Mouse (Mus musculus) heart, adult 2 months (tissue): ENCODE measurements around the gene Notch3. TPM values are rescaled to one million over a fixed set of nuclear protein-coding genes. Genes with fewer than 3 reads are reported as not detected.

Experiments used
- DNase-seq, 2 experiments: peaks; one replicate each; pipeline ENCODE4 v3.0.0; 2021
- H3K27ac ChIP-seq: fragments of 200-600 bp; 2 replicates; pipeline ENCODE4 v1.8.1; 2022
- H3K27me3 ChIP-seq: fragments of 200-500 bp; 2 replicates; pipeline ENCODE4 v1.6.1; 2012; ENCODE audit warnings: mild to moderate bottlenecking, low read length, inconsistent platforms, mixed read lengths; ENCODE audit not compliant: control insufficient read depth, insufficient read depth
- H3K36me3 ChIP-seq: fragments of 200-500 bp; 2 replicates; pipeline ENCODE4 v1.6.1; 2012; ENCODE audit warnings: low read length, inconsistent platforms; ENCODE audit not compliant: control insufficient read depth, insufficient read depth
- H3K4me1 ChIP-seq: fragments of 200-500 bp; 2 replicates; pipeline ENCODE4 v1.6.1; 2011; ENCODE audit warnings: low read length; ENCODE audit not compliant: control insufficient read depth, insufficient read depth
- H3K4me3 ChIP-seq: fragments of 200-600 bp; 2 replicates; pipeline ENCODE4 v1.8.1; 2022
- H3K79me2 ChIP-seq: fragments of 200-500 bp; replicated peaks from 2 replicates; pipeline ENCODE4 v1.6.1; 2012; ENCODE audit warnings: mild to moderate bottlenecking, inconsistent platforms, low read length, moderate library complexity, mixed read lengths; ENCODE audit not compliant: control insufficient read depth, insufficient read depth
- H3K9ac ChIP-seq: fragments of 200-500 bp; 2 replicates; pipeline ENCODE4 v1.6.1; 2012; ENCODE audit warnings: low read depth, mild to moderate bottlenecking, control low read depth, inconsistent platforms, low read length, mixed read lengths
- CTCF ChIP-seq: fragments of 200-600 bp; IDR thresholded peaks from 2 replicates; pipeline ENCODE4 v1.8.1; 2022; ENCODE audit warnings: antibody characterized with exemption, mild to moderate bottlenecking, moderate library complexity
- EP300 ChIP-seq: fragments of 200-500 bp; IDR thresholded peaks from 2 replicates; pipeline ENCODE4 v1.6.1; 2011; ENCODE audit warnings: low read depth, low read length, control low read depth; ENCODE audit not compliant: insufficient read depth
- POLR2A ChIP-seq: fragments of 200-500 bp; IDR thresholded peaks from 2 replicates; pipeline ENCODE4 v1.6.1; 2011; ENCODE audit warnings: mild to moderate bottlenecking, low read depth, low read length, control low read depth; ENCODE audit not compliant: insufficient read depth
- WGBS: fragments of 180-500 bp; shearing (Covaris S2); methylation state at CpG from one replicate; pipeline ENCODE4 v1.1.7; 2018; 5-methylcytosine and 5-hydroxymethylcytosine counted together
- intact Hi-C: fragments of 180-260 bp; cut with DNase I; formaldehyde crosslinking; loops from one replicate; pipeline ENCODE4 v1.15.1; 2025
- polyA plus RNA-seq: library from polyadenylated mRNA; depleted of rRNA; stranded (reverse); fragments of >200 nt; gene quantifications from 2 replicates; pipeline ENCODE4 v1.2.3, GENCODE M21; 2012
- total RNA-seq, 2 experiments: library from RNA; stranded (reverse); gene quantifications; 2 replicates each; pipeline ENCODE4 v1.2.3; 2021

Notch3 gene
- total and polyA plus RNA-seq, 3 experiments: 22.5 to 30.6 (median 24.2) TPM

DNA sequence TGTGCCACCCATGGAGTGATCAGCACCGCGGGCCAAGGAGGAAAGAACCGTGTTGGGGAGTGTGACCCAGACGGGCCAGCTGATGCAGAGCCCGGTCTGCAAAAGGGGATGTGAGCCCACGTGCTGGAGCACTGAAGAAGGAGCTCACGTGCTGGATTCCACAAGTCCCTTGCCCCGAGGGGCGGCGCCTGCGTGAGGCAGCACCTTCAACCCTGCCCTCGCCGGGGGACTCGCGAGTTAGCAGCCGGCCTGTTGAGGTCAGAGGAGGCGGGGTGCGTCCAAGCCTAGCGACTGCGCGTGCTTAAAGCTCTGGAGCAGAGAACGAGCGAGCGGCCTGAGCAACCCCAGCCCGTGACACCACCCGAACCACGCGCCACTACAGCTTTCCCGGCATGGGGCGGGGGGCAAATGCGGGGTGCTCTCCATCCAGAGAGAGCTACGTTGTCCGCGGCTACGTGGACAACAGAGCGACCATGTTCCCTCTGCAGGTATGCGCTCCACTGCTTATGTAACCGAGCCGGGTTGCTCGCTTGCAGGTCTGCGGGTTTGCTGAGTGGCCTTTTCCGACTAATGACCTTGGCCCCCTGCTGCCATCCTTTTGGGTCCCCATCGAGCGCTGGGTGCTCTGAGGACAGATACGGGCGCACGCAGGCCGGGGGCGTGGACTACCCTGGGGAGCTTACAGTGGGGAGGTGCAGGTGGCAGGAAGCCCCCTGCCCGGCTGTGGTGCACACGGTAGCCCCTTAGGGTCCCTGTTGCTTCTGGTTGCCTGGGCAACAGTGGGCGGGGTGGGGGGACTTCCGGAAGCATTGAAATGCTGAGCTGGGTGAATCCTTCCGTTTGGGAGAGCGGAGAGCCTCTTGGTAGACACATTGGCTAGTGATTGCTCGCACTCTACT, 52.9 kb downstream of the Notch3 start:
- Histone ChIP-seq H3K36me3 (no peaks in the 10 kb centered on the region), H3K27ac (peak overlapping the region; percentile 65), H3K4me3 (peak overlapping the region; percentile 55), H3K9ac (peak overlapping the region; percentile 62), H3K79me2 (no peaks in the 10 kb centered on the region), H3K27me3 (no peaks in the 10 kb centered on the region), H3K4me1 (peaks cover 19% of the 10 kb centered on the region)
- peak; percentile 80 to 83 for DNase-seq
- intact Hi-C loops: no loop called here
- WGBS: 2% methylated on average over 56 of the region's 56 CpGs
- TF ChIP-seq EP300: no peak
- TF ChIP-seq POLR2A: peak; percentile 47; the same call in 1 of the 2 replicates

DNA sequence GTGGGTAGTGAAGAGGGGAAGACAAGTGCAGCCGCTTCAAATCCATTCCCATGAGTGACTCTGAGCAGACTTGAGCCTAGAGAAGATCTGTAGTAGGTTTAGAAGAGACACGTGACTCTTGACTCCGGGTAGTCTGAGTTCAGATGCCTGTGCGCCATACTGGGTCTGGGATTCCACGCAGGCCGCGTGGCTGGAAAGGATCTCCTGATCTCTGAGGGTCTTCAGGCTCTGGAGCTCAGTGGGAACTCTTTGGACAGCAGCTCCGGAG, 53.5 kb downstream of the Notch3 start:
- intact Hi-C loops: no loop called here
- H3K27me3 ChIP-seq: no peaks in the 10 kb centered on the region
- 31% methylated on average over 8 of the region's 8 CpGs for WGBS
- H3K9ac ChIP-seq: peak overlapping the region; percentile 62
- no peaks in the 10 kb centered on the region for H3K36me3 ChIP-seq
- no peaks in the 10 kb centered on the region for H3K79me2 ChIP-seq
- peak overlapping the region; percentile 65 for H3K27ac ChIP-seq
- no peak for DNase-seq
- TF ChIP-seq POLR2A (no peak), CTCF (no peak), EP300 (no peak)
- peak overlapping the region; percentile 55 for H3K4me3 ChIP-seq
- H3K4me1 ChIP-seq: peaks cover 17% of the 10 kb centered on the region

DNA sequence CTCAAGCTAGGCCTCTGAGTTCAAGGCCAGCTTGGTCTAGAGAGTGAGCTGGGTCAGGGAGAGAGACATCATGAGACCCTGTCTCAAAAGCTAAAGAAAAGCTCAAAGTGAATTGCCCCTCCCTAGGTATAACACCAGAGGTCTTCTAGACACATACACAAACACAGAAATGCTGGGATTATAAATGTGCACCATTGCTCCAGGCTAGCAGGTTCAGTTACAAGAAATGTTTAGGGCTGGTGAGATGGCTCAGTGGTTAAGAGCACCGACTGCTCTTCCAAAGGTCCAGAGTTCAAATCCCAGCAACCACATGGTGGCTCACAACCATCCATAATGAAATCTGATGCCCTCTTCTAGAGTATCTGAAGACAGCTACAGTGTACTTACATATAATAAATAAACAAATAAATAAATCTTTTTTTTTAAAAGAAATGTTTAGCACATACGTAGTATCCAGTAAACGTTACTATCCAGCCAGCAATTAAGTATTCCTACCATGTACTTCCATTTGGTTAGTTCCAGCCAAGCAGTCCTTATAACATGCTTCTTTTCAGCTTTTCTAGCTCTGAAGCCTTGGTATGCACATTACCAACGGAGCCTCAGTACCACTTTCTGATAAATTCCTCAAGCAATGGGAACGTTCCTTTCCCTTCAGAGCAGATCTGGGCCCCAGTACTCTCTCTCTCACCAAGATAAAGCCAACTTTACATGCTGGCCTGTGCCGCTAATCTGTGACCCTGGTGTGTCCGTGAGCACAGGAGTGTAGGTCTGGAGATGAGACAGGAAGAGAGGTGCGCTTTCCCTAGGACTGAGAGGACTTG, 54.0 kb downstream of the Notch3 start:
- Histone ChIP-seq H3K36me3 (no peaks in the 10 kb centered on the region), H3K4me1 (peaks cover 15% of the 10 kb centered on the region), H3K4me3 (no peak overlapping the region), H3K27me3 (no peaks in the 10 kb centered on the region), H3K27ac (peak overlapping the region; percentile 65), H3K9ac (no peak overlapping the region), H3K79me2 (no peaks in the 10 kb centered on the region)
- DNase-seq: no peak
- TF ChIP-seq POLR2A: no peak
- no peak for TF ChIP-seq EP300
- no peak for TF ChIP-seq CTCF
- intact Hi-C loops: no loop called here
- WGBS: 83% methylated on average over 8 of the region's 8 CpGs

DNA sequence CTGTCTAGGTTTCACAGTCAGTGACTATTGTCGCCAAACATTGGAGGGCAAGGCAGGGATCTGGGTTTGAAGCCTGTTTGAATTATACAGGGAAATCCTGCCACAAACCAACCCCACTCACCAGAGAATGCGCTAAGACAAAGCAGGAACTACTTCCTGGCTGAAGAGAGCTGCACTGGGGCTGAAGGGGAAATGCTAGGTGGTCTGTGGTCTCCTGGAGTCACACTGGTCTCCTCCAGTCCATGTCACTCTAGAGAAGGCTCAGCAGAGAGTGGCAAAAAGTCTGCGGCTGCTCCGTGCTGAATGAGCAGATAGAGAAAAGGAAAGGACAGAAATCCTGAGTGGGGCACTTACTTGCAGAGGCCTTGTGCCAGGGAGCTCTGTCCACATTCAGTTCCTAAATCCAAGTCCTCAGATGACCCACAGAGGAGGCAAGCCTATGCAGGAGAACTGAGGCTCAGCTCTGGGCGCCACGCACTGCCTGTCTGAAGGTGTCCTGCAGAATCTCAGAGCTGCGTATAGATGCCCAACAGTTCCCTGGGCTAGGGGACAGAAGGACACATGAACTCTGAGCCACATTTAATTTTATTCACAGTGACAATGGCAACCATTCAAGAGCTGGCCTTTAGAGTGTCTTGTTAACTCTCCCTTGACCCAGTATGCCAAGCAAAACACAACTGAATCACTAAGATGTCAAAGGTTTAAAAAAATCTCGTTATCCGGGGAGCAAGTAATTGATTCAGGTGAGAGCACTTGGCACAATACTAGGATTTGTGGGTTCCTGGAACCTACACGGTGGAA, 55.5 kb downstream of the Notch3 start:
- TF ChIP-seq EP300 (no peak), POLR2A (no peak), CTCF (no peak)
- Histone ChIP-seq H3K79me2 (no peaks in the 10 kb centered on the region), H3K27me3 (no peaks in the 10 kb centered on the region), H3K27ac (peak overlapping the region; percentile 63), H3K4me1 (peaks cover 6% of the 10 kb centered on the region), H3K4me3 (no peak overlapping the region), H3K36me3 (no peaks in the 10 kb centered on the region), H3K9ac (peak overlapping the region; percentile 40)
- 58% methylated on average over 10 of the region's 10 CpGs for WGBS
- DNase-seq: no peak
- intact Hi-C loops: no loop called here

DNA sequence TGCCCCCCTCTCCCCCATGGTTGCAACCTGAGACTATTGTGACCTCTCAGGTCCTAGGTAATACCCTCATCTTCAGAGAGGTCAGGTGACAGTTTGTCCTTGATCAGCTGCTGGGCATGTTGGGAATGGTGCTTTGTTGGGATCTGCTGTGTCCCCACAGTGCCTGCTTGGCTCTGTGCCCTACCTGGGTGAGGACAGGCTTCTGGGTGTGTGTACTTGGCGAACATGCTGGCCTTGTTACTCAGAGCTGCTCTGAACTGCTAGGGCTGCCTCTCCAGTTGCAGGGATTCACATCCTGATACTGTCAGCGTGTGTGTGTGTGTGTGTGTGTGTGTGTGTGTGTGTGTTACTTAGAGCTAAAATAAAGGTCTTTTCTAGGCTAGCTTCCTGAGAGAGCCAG, 56.2 kb downstream of the Notch3 start:
- no peaks in the 10 kb centered on the region for H3K27me3 ChIP-seq
- no peak for TF ChIP-seq POLR2A
- 0 out of 2 replicates have a peak, but pooled peaks have one; percentile 37 for TF ChIP-seq EP300
- H3K4me1 ChIP-seq: peaks cover 6% of the 10 kb centered on the region
- H3K27ac ChIP-seq: peak overlapping the region; percentile 63; the same call in 1 of the 2 replicates
- no peak overlapping the region for H3K9ac ChIP-seq
- H3K4me3 ChIP-seq: no peak overlapping the region
- WGBS: 25% methylated on average over 2 of the region's 2 CpGs
- intact Hi-C loops: no loop called here
- no peaks in the 10 kb centered on the region for H3K36me3 ChIP-seq
- no peaks in the 10 kb centered on the region for H3K79me2 ChIP-seq
- DNase-seq: peak; percentile 57 to 71
